Mouse (Mus musculus) heart, adult 2 months (tissue): ENCODE measurements around the gene Fam222a.

Source experiments
- CTCF ChIP-seq: fragments of 200-600 bp; IDR thresholded peaks from 2 replicates; pipeline ENCODE4 v1.8.1; 2022; ENCODE audit warnings: antibody characterized with exemption, mild to moderate bottlenecking, moderate library complexity
- EP300 ChIP-seq: fragments of 200-500 bp; IDR thresholded peaks from 2 replicates; pipeline ENCODE4 v1.6.1; 2011; ENCODE audit warnings: low read depth, low read length, control low read depth; ENCODE audit not compliant: insufficient read depth

DNA sequence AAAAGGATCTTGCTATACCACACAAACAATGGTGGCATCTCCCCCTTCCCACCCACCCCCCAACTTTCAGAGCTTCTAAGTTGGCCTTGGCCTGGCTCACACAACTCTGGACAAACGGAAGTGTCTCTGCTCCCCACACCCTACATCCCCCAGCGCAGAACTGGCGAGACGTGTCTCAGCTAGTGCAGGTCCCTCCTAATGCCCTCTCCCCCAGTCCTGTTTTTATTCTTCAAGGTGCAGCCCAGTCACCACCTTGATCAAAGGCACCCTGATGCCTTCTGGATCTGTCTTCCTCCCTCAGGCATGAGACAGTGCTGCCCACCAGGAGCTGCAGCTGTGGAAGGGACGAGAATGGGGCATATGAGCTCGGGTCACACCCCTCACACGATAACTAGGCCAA, 88.5 kb downstream of the Fam222a start:
- no peak for TF ChIP-seq CTCF
- TF ChIP-seq EP300: no peak
